Mouse (Mus musculus) lung, postnatal 0 days (tissue): ENCODE data around the gene Gpd2.

Experiments
- CTCF ChIP-seq: IDR thresholded peaks from 2 replicates; pipeline ENCODE4 v1.5.1; 2016; ENCODE audit warnings: antibody characterized with exemption, mild to moderate bottlenecking
- EP300 ChIP-seq: IDR thresholded peaks from 2 replicates; pipeline ENCODE4 v1.6.1; 2016; ENCODE audit warnings: antibody characterized with exemption, mild to moderate bottlenecking, control low read depth

GRCm38 (mm10) chr2:57236246-57236645 is 1.2 kb upstream of the Gpd2 start:
- TF ChIP-seq CTCF (no peak), EP300 (no peak)
